Mouse (Mus musculus) adipocyte (in vitro differentiated cells): ENCODE data around the gene Sbf2.
A peak's percentile ranks its signal among the peaks of the same experiment; 100 is the strongest.
"Not testable (repeated sequence)": the region's sequence is repeated elsewhere in the genome, so short reads cannot be mapped to it uniquely, and the experiment has no call there.

Experiments
- DNase-seq: peaks from one replicate; pipeline ENCODE4 v3.0.0-alpha.2; 2016; ENCODE audit warnings: low spot score

The Sbf2 gene

GRCm38 (mm10) chr7:110629892-110630666 lies 15.4 kb upstream of the Sbf2 start:
- peak; percentile 83 for DNase-seq

GRCm38 (mm10) chr7:110628611-110629354 lies 14.1 kb upstream of the Sbf2 start:
- no peak for DNase-seq

- no peak for DNase-seq
Observed at GRCm38 (mm10) chr7:110628273-110628600, 13.5 kb upstream of the Sbf2 start.

- DNase-seq: no peak
Observed at GRCm38 (mm10) chr7:110627486-110628272, 13.0 kb upstream of the Sbf2 start, which contains the start of gene Adm. Gene Adm, plus strand, starts transcription at chr7:110627661.

GRCm38 (mm10) chr7:110627099-110627482 lies 12.4 kb upstream of the Sbf2 start:
- no peak for DNase-seq

- no peak for DNase-seq
Observed at GRCm38 (mm10) chr7:110626186-110627098, 11.7 kb upstream of the Sbf2 start.

GRCm38 (mm10) chr7:110625489-110625888 lies 10.8 kb upstream of the Sbf2 start:
- DNase-seq: no peak

- no peak for DNase-seq
Observed at GRCm38 (mm10) chr7:110624961-110625360, 10.2 kb upstream of the Sbf2 start.

- no peak for DNase-seq
Observed at GRCm38 (mm10) chr7:110624067-110624466, 9.3 kb upstream of the Sbf2 start.

GRCm38 (mm10) chr7:110619086-110619611 lies 4.4 kb upstream of the Sbf2 start:
- no peak for DNase-seq

- DNase-seq: no peak
Observed at GRCm38 (mm10) chr7:110615792-110616191, 1.1 kb upstream of the Sbf2 start.

- DNase-seq: peak; percentile 56
Observed at GRCm38 (mm10) chr7:110615151-110615631, 469 bp upstream of the Sbf2 start.

- DNase-seq: no peak
Observed at GRCm38 (mm10) chr7:110613381-110614132, 1.2 kb downstream of the Sbf2 start.

- DNase-seq: no peak
Observed at GRCm38 (mm10) chr7:110606906-110607305, 7.8 kb downstream of the Sbf2 start.

GRCm38 (mm10) chr7:110605476-110605875 lies 9.2 kb downstream of the Sbf2 start:
- DNase-seq: no peak

- DNase-seq: no peak
Observed at GRCm38 (mm10) chr7:110597141-110597540, 17.6 kb downstream of the Sbf2 start.

GRCm38 (mm10) chr7:110593991-110594390 lies 20.7 kb downstream of the Sbf2 start:
- not testable (repeated sequence) for DNase-seq

GRCm38 (mm10) chr7:110587721-110588120 lies 27.0 kb downstream of the Sbf2 start:
- no peak for DNase-seq

GRCm38 (mm10) chr7:110585250-110585649 lies 29.5 kb downstream of the Sbf2 start:
- peak; percentile 40 for DNase-seq

- DNase-seq: no peak
Observed at GRCm38 (mm10) chr7:110584159-110584558, 30.6 kb downstream of the Sbf2 start.
